Mouse (Mus musculus): ENCODE measurements around the gene Gpsm2. TPM values are rescaled to one million over a fixed set of nuclear protein-coding genes. Genes with fewer than 3 reads are reported as not detected.
A peak's percentile ranks its signal among the peaks of the same experiment; 100 is the strongest.

Gpsm2 gene
- polyA plus RNA-seq, 1 experiment from 2014 or later = 33.7 TPM

- Histone ChIP-seq H3K9me3 (ENCODE audit: control insufficient read depth, low read length) (no peaks in the 10 kb centered on the region), H3K9ac (replicated peaks; ENCODE audit: low read depth, low read length) (no peak overlapping the region), H3K4me3 (replicated peaks; ENCODE audit: low read length) (no peak overlapping the region), H3K4me2 (ENCODE audit: low read length) (no peak overlapping the region), H3K27me3 (replicated peaks; ENCODE audit: control insufficient read depth, insufficient read depth, low read length) (no peaks in the 10 kb centered on the region), H3K27ac (ENCODE audit: low read length) (no peak overlapping the region), H3K4me1 (replicated peaks; ENCODE audit: control insufficient read depth, insufficient read depth, low read length) (no peaks in the 10 kb centered on the region), H3K36me3 (ENCODE audit: control insufficient read depth, insufficient read depth) (no peaks in the 10 kb centered on the region)
- no peak for ATAC-seq
- WGBS = 86% methylated on average over 3 of the region's 3 CpGs
Measured at GRCm38 (mm10) chr3:108737761-108738160, 15.7 kb upstream of the Gpsm2 start.

GRCm38 (mm10) chr3:108730316-108730715 is 8.2 kb upstream of the Gpsm2 start:
- Histone ChIP-seq H3K4me2 (ENCODE audit: low read length) (no peak overlapping the region), H3K4me3 (replicated peaks; ENCODE audit: low read length) (no peak overlapping the region), H3K9me3 (ENCODE audit: control insufficient read depth, low read length) (no peaks in the 10 kb centered on the region), H3K36me3 (ENCODE audit: control insufficient read depth, insufficient read depth) (no peaks in the 10 kb centered on the region), H3K27ac (ENCODE audit: low read length) (no peak overlapping the region), H3K27me3 (replicated peaks; ENCODE audit: control insufficient read depth, insufficient read depth, low read length) (no peaks in the 10 kb centered on the region), H3K9ac (replicated peaks; ENCODE audit: low read depth, low read length) (no peak overlapping the region), H3K4me1 (replicated peaks; ENCODE audit: control insufficient read depth, insufficient read depth, low read length) (no peaks in the 10 kb centered on the region)
- ATAC-seq = no peak
- WGBS = 46% methylated on average over 12 of the region's 12 CpGs

- H3K9ac ChIP-seq (replicated peaks; ENCODE audit: low read depth, low read length) = no peak overlapping the region
- H3K27me3 ChIP-seq (replicated peaks; ENCODE audit: control insufficient read depth, insufficient read depth, low read length) = no peaks in the 10 kb centered on the region
- WGBS = 92% methylated on average over 3 of the region's 3 CpGs
- no peak overlapping the region for H3K4me3 ChIP-seq (replicated peaks; ENCODE audit: low read length)
- H3K36me3 ChIP-seq (ENCODE audit: control insufficient read depth, insufficient read depth) = no peaks in the 10 kb centered on the region
- peaks cover under 1% of the 10 kb centered on the region for H3K4me1 ChIP-seq (replicated peaks; ENCODE audit: control insufficient read depth, insufficient read depth, low read length)
- H3K27ac ChIP-seq (ENCODE audit: low read length) = no peak overlapping the region
- H3K9me3 ChIP-seq (ENCODE audit: control insufficient read depth, low read length) = no peaks in the 10 kb centered on the region
- no peak for ATAC-seq
- no peak overlapping the region for H3K4me2 ChIP-seq (ENCODE audit: low read length)
Measured at GRCm38 (mm10) chr3:108727776-108728175, 5.7 kb upstream of the Gpsm2 start.

GRCm38 (mm10) chr3:108727344-108727743 is 5.2 kb upstream of the Gpsm2 start:
- H3K36me3 ChIP-seq (ENCODE audit: control insufficient read depth, insufficient read depth) = no peaks in the 10 kb centered on the region
- no peak overlapping the region for H3K9ac ChIP-seq (replicated peaks; ENCODE audit: low read depth, low read length)
- H3K9me3 ChIP-seq (ENCODE audit: control insufficient read depth, low read length) = no peaks in the 10 kb centered on the region
- no peak overlapping the region for H3K4me3 ChIP-seq (replicated peaks; ENCODE audit: low read length)
- H3K27ac ChIP-seq (ENCODE audit: low read length) = no peak overlapping the region
- peaks cover 5% of the 10 kb centered on the region for H3K4me1 ChIP-seq (replicated peaks; ENCODE audit: control insufficient read depth, insufficient read depth, low read length)
- no peak overlapping the region for H3K4me2 ChIP-seq (ENCODE audit: low read length)
- ATAC-seq = no peak
- no peaks in the 10 kb centered on the region for H3K27me3 ChIP-seq (replicated peaks; ENCODE audit: control insufficient read depth, insufficient read depth, low read length)

- Histone ChIP-seq H3K36me3 (ENCODE audit: control insufficient read depth, insufficient read depth) (no peaks in the 10 kb centered on the region), H3K4me3 (replicated peaks; ENCODE audit: low read length) (no peak overlapping the region), H3K4me2 (ENCODE audit: low read length) (no peak overlapping the region), H3K27ac (ENCODE audit: low read length) (no peak overlapping the region), H3K9ac (replicated peaks; ENCODE audit: low read depth, low read length) (no peak overlapping the region), H3K9me3 (ENCODE audit: control insufficient read depth, low read length) (no peaks in the 10 kb centered on the region), H3K4me1 (replicated peaks; ENCODE audit: control insufficient read depth, insufficient read depth, low read length) (peaks cover 5% of the 10 kb centered on the region), H3K27me3 (replicated peaks; ENCODE audit: control insufficient read depth, insufficient read depth, low read length) (no peaks in the 10 kb centered on the region)
- whole genome bisulfite sequencing = 93% methylated on average over 7 of the region's 7 CpGs
- ATAC-seq = no peak
Measured at GRCm38 (mm10) chr3:108726413-108726812, 4.3 kb upstream of the Gpsm2 start.

GRCm38 (mm10) chr3:108721076-108721991 is 775 bp downstream of the Gpsm2 start:
- H3K4me1 ChIP-seq (replicated peaks; ENCODE audit: control insufficient read depth, insufficient read depth, low read length) = peaks cover 17% of the 10 kb centered on the region
- WGBS = under 1% methylated on average over 44 of the region's 44 CpGs

GRCm38 (mm10) chr3:108719761-108720160 is 2.3 kb downstream of the Gpsm2 start:
- Histone ChIP-seq H3K36me3 (ENCODE audit: control insufficient read depth, insufficient read depth) (no peaks in the 10 kb centered on the region), H3K27ac (ENCODE audit: low read length) (no peak overlapping the region), H3K9ac (replicated peaks; ENCODE audit: low read depth, low read length) (no peak overlapping the region), H3K27me3 (replicated peaks; ENCODE audit: control insufficient read depth, insufficient read depth, low read length) (no peaks in the 10 kb centered on the region), H3K4me3 (replicated peaks; ENCODE audit: low read length) (no peak overlapping the region), H3K4me1 (replicated peaks; ENCODE audit: control insufficient read depth, insufficient read depth, low read length) (peaks cover 17% of the 10 kb centered on the region), H3K9me3 (ENCODE audit: control insufficient read depth, low read length) (no peaks in the 10 kb centered on the region), H3K4me2 (ENCODE audit: low read length) (peak overlapping the region; percentile 11)
- 79% methylated on average over 3 of the region's 3 CpGs for WGBS
- ATAC-seq = no peak

More at GRCm38 (mm10) chr3:108721076-108721991, 775 bp downstream of the Gpsm2 start:
- Histone ChIP-seq H3K9me3 (ENCODE audit: control insufficient read depth, low read length) (no peaks in the 10 kb centered on the region), H3K4me2 (ENCODE audit: low read length) (peak overlapping the region; percentile 86), H3K27ac (ENCODE audit: low read length) (peak overlapping the region; percentile 82), H3K9ac (replicated peaks; ENCODE audit: low read depth, low read length) (peak overlapping the region; percentile 87), H3K36me3 (ENCODE audit: control insufficient read depth, insufficient read depth) (no peaks in the 10 kb centered on the region), H3K27me3 (replicated peaks; ENCODE audit: control insufficient read depth, insufficient read depth, low read length) (no peaks in the 10 kb centered on the region), H3K4me3 (replicated peaks; ENCODE audit: low read length) (peak overlapping the region; percentile 81)
- peak; percentile 52; the same call in 1 of the 2 replicates for ATAC-seq

- H3K27ac ChIP-seq (ENCODE audit: low read length) = no peak overlapping the region
- no peak for ATAC-seq
- no peaks in the 10 kb centered on the region for H3K9me3 ChIP-seq (ENCODE audit: control insufficient read depth, low read length)
- H3K36me3 ChIP-seq (ENCODE audit: control insufficient read depth, insufficient read depth) = no peaks in the 10 kb centered on the region
- 81% methylated on average over 2 of the region's 2 CpGs for WGBS
- peaks cover 17% of the 10 kb centered on the region for H3K4me1 ChIP-seq (replicated peaks; ENCODE audit: control insufficient read depth, insufficient read depth, low read length)
- H3K27me3 ChIP-seq (replicated peaks; ENCODE audit: control insufficient read depth, insufficient read depth, low read length) = no peaks in the 10 kb centered on the region
- H3K9ac ChIP-seq (replicated peaks; ENCODE audit: low read depth, low read length) = no peak overlapping the region
- no peak overlapping the region for H3K4me3 ChIP-seq (replicated peaks; ENCODE audit: low read length)
- H3K4me2 ChIP-seq (ENCODE audit: low read length) = peak overlapping the region; percentile 11; the same call in 1 of the 2 replicates
Measured at GRCm38 (mm10) chr3:108719357-108719756, 2.8 kb downstream of the Gpsm2 start.

- ATAC-seq = no peak
- no peaks in the 10 kb centered on the region for H3K27me3 ChIP-seq (replicated peaks; ENCODE audit: control insufficient read depth, insufficient read depth, low read length)
- no peaks in the 10 kb centered on the region for H3K9me3 ChIP-seq (ENCODE audit: control insufficient read depth, low read length)
- no peaks in the 10 kb centered on the region for H3K36me3 ChIP-seq (ENCODE audit: control insufficient read depth, insufficient read depth)
- H3K4me3 ChIP-seq (replicated peaks; ENCODE audit: low read length) = no peak overlapping the region
- no peak overlapping the region for H3K9ac ChIP-seq (replicated peaks; ENCODE audit: low read depth, low read length)
- WGBS = 84% methylated on average over 3 of the region's 3 CpGs
- peaks cover 21% of the 10 kb centered on the region for H3K4me1 ChIP-seq (replicated peaks; ENCODE audit: control insufficient read depth, insufficient read depth, low read length)
- H3K4me2 ChIP-seq (ENCODE audit: low read length) = no peak overlapping the region
- no peak overlapping the region for H3K27ac ChIP-seq (ENCODE audit: low read length)
Measured at GRCm38 (mm10) chr3:108717896-108718502, 4.1 kb downstream of the Gpsm2 start.
